Mouse (Mus musculus): ENCODE measurements around the gene Prpsap2.
"Not testable (repeated sequence)": the region's sequence is repeated elsewhere in the genome, so short reads cannot be mapped to it uniquely, and the experiment has no call there.

The Prpsap2 gene

DNA sequence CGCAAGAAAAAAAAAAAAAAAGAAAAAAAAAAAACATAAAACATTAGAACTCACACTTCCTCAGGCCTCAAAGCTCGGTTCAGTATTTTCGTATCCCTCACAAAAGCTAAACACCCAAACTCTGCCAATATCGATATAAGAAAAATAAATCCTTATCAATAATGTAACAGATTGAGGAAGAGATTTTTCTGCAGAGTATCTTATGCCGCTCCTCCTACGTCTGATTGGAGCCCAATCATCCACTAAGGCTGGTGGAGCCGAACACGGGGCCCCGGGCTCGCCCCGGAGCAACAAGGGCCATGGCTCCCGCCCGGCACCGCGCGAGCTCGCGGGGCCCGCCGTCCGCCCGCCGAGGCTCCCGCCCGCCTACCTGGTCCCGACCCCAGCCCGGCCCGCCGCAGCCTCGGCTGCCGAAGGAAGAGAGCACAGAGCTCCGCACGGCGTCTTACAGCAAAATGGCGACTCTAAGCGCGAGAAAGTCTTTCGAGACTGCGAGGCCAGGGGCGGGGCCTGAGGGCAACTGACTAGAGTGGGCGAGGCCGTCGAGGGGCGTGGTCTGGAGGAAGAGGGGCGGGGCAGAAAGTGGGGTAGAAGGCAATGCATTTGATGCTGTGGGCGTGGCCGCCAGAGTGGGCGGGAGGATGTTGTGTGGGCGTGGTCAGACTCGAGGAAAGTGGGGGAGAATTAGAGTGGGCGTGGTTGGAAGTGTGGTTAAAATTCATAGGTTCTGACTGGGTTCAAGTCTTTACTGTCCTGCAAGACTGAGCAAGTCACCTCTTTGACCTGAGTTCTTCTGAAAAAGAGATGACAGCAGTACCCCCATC is at the start of gene Prpsap2:
Gene Prpsap2 (minus strand): TSS at position 505 of the 824 bp plus-strand sequence.
- in situ Hi-C loops (cut with MboI, MseI), result no loop called here

GRCm38 (mm10) chr11:61809793-61810192 is 47.9 kb upstream of the Prpsap2 start:
- in situ Hi-C loops (cut with MboI, MseI), result no loop called here

DNA sequence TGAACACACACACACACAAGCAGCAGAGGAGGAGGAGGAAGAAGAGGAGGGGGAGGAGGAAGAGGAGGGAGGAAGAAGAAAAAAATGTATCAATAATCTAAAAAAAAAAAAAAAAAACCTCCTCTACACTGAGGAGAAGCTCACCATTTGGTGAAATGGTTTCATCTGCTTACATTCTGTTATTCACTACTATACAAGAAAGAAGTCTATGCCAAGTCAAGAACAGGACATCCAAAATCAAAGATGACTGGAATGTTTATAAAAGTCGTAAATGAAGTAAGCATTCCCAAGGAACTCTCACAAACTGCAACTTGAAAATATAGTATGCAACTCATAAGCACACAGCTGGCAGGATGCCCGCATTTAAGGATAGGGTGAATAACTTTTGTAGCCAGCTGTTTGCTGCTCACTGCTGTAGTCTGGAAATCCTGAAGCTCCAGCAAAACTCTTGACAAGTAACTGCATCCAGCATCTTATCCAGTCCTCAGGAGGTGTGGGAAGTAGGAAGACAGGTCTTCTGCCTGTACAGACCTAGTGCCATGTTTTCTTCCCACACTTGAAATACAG is 46.7 kb upstream of the Prpsap2 start:
- in situ Hi-C loops (cut with MboI, MseI), result no loop called here

DNA sequence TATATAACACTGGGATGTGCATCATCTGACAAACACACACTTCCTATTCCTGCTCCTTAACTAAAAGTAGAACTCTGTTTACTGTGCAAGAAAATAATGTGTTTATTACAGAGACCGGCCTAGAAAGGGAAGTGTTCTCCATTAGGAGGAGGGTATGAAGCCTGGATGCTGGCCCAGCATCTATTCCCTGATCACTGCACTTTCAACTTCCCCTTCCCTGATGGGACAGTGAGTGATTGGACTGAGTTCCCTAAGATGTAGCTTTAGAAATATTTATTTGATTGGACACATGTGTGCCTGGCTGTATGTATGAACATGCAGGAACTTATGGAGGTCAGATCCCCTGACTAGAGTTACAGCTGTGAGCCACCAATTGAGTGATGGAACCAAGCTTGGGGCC is 31.6 kb upstream of the Prpsap2 start:
- in situ Hi-C loops (cut with MboI, MseI), result loop anchor here (10.0 kb wide), 1 partner anchor 511 kb away; no protein-coding TSS in a partner anchor

DNA sequence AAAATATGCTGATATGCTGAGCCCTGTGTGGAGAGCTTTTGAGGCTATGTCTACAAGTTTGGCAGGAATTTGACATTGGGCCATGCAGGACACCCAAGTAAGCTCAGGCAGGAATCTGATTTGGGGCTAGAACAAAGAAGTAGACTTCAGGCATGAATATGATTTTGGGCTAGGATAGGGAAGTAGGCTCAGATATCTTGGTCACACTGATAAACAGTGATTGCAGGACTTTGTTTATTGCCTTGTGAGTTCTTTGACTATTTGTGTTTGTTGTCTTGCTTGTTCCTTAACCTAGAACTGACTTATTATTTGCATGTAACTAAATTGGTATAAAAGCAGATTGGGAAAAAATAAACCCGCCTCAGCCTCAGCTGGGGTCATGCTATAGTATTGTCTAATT is 26.7 kb upstream of the Prpsap2 start:
- in situ Hi-C loops (cut with MboI, MseI), result no loop called here

- in situ Hi-C loops (cut with MboI, MseI), result not testable (repeated sequence)
These were observed 20.6 kb upstream of the Prpsap2 start for GRCm38 (mm10) chr11:61782526-61782925.

DNA sequence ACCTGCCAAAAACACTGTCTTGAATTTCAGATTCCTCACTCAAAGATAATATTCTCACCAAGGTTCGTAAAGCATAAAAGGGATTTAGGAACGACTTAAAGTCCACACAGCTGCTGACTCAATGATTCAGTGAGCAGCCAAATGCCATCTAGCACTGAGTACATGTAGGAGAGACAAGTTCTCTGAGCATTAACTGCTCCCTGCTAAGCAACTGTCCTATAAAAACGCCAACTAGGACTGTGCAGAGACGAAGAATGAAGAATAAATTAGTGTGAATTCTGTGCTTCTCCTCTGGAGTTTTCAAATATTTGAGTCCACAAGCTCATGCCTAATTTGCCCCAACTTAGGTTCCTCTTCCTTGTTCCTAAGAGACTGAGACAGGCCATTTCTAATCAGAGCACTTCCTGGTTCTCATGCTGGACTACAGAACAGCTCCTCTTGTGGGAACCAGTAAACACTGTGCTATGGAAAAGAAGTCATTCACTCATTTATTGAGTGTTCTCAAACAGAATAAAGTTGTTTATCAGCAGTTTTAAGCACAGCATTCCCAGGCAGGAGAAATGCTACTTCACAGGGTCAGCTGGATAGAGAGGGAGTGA is 12.8 kb upstream of the Prpsap2 start:
- in situ Hi-C loops (cut with MboI, MseI), result no loop called here

- in situ Hi-C loops (cut with MboI, MseI), result no loop called here
These were observed 1.4 kb downstream of the Prpsap2 start for GRCm38 (mm10) chr11:61760518-61760917.

- in situ Hi-C loops (cut with MboI, MseI), result no loop called here
These were observed 4.7 kb downstream of the Prpsap2 start for GRCm38 (mm10) chr11:61757151-61757550.

- in situ Hi-C loops (cut with MboI, MseI), result no loop called here
These were observed 10.3 kb downstream of the Prpsap2 start for GRCm38 (mm10) chr11:61751612-61752011.

- in situ Hi-C loops (cut with MboI, MseI), result no loop called here
These were observed 14.7 kb downstream of the Prpsap2 start for GRCm38 (mm10) chr11:61747161-61747560.

GRCm38 (mm10) chr11:61745781-61746180 is 16.1 kb downstream of the Prpsap2 start:
- in situ Hi-C loops (cut with MboI, MseI), result no loop called here

DNA sequence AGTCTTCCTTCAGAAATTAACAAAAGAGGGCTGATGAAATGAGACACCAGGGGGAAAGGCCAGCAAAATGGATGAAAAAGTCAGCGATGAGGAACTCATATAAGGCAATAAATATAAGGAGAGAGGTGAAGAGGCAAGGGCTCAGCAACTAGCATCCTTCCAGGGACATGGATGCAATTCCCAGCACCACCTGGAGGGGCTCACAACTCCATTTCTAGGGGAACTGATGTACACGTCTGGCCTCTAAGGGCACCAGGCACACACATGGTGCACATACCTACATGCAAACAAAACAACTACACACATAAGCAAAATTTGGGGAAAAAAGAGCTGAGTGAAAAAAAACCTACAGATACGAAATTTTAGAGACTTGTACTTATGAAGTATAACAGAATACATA is 17.4 kb downstream of the Prpsap2 start:
- in situ Hi-C loops (cut with MboI, MseI), result no loop called here

DNA sequence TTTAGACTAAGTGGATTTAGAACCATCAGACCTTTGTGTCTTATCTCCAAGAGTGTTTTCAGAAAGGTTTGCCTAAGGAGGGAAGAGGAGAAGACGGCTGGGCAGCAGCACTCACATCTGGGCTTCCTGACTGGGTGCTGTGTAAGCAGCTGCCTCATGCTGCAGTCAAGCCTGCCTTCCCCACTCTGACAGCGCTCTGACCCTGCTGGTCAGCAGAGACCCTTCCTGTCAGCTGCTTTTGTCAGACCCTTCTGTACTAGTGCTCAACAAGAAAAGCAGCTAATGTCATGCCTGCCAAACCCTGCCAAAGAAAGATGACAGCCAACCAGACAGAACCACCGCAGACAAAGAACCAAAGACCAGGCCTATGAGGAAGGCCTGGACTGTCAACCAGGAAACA is 18.1 kb downstream of the Prpsap2 start:
- in situ Hi-C loops (cut with MboI, MseI), result no loop called here

- in situ Hi-C loops (cut with MboI, MseI), result no loop called here
These were observed 21.4 kb downstream of the Prpsap2 start for GRCm38 (mm10) chr11:61740500-61740899.

GRCm38 (mm10) chr11:61737290-61737689 is 24.6 kb downstream of the Prpsap2 start:
- in situ Hi-C loops (cut with MboI, MseI), result no loop called here

DNA sequence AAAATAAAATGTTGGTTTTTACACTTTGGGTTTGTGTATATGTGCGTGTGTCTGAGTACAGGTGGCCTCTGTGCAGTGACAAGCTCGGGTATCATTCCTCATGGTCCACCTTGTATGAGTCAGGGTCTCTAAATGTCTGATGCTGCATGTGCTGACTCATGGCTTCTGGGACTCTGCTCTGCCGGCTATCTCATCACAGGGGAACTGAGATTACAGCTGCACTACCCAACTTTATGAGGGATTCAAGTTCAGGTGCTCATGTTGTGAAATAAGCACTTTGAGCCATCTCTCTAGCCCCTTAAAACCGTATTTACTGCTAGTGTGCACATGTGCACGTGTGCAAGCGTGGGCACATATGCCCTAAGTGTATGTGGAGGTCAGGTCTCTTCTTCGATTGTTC is 29.2 kb downstream of the Prpsap2 start:
- in situ Hi-C loops (cut with MboI, MseI), result no loop called here

DNA sequence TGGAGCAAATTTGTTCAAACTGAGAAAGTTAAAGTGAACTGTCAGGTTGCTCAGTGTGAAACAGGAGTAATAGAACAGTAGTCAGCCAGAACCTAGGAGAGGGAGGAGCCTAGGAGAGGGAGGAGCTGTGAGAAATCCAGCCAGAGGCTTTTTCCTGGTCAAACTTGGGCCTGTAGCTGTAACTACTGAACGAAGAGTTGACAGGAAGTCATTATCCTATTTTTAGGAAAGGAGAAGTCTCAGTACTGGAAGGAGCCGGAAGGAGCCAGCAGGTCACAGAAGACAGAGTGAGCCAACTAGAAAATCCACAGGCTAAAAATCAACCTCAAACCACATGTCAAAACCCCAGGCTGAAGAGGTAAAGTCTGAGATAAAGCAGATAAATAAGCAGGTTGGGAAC is 33.9 kb downstream of the Prpsap2 start:
- in situ Hi-C loops (cut with MboI, MseI), result no loop called here

- in situ Hi-C loops (cut with MboI, MseI), result no loop called here
These were observed 39.8 kb downstream of the Prpsap2 start for GRCm38 (mm10) chr11:61722077-61722476.

- in situ Hi-C loops (cut with MboI, MseI), result no loop called here
These were observed 41.3 kb downstream of the Prpsap2 start, which contains the start of gene Slc5a10 for GRCm38 (mm10) chr11:61720636-61721035. TSS of gene Slc5a10 (minus strand) at chr11:61720826.

DNA sequence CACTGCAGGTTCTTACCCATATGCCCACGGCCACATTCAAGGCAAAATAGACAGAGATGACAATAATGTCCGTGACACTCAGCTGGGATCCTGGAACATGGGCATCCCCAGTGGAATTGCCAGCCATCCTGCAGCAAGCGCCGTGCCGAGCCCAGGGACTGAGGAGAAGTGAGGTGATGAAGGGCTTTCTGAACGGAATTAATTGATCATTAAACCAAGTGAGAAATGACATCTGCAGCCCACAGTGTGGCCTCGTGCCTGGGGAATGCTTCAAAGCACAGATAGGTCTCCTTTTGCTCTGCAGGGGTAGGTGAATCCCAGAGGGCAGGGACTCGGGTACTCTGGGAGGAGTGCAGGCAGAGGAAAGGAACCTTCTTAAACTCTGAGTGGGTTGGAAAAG is 42.1 kb downstream of the Prpsap2 start:
- in situ Hi-C loops (cut with MboI, MseI), result loop anchor here (5.0 kb wide), 1 partner anchor 93 kb away; no protein-coding TSS in a partner anchor

DNA sequence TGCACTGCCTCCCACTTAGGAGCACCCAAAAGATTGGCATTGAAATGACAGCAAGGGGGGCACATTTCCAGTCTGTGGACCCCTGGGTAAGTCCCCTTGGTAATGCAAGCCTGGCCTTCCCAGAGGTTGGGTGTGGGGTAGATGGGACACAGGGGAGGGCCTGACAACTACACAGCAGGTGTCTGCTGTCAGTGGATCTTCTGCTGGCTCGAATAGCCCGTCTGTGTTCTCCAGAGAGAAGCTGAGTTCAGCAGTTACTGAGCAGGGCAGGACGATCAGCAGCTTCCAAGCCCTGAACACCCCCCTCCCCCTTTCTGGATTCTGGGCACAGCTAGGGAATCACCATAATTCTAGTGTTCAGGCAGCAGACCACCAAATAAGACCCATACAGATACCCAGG is 42.5 kb downstream of the Prpsap2 start:
- in situ Hi-C loops (cut with MboI, MseI), result loop anchor here (5.0 kb wide), 1 partner anchor 92 kb away; no protein-coding TSS in a partner anchor

GRCm38 (mm10) chr11:61717990-61718389 is 43.9 kb downstream of the Prpsap2 start:
- in situ Hi-C loops (cut with MboI, MseI), result loop anchor here (5.0 kb wide), 1 partner anchor 91 kb away; no protein-coding TSS in a partner anchor

Measured in T-helper 2 cell (primary cell).